Mouse (Mus musculus) erythroblast, embryonic 14.5 days (primary cell): ENCODE measurements around the gene Dnm3.

Source experiments
- GATA1 ChIP-seq: IDR thresholded peaks from 2 replicates; pipeline ENCODE4 v1.6.1; 2012; ENCODE audit warnings: low read length, inconsistent platforms, mixed read lengths
- TAL1 ChIP-seq: IDR thresholded peaks from 3 replicates; pipeline ENCODE4 v1.6.1; 2012; ENCODE audit warnings: low read length, inconsistent platforms, mixed read lengths

DNA sequence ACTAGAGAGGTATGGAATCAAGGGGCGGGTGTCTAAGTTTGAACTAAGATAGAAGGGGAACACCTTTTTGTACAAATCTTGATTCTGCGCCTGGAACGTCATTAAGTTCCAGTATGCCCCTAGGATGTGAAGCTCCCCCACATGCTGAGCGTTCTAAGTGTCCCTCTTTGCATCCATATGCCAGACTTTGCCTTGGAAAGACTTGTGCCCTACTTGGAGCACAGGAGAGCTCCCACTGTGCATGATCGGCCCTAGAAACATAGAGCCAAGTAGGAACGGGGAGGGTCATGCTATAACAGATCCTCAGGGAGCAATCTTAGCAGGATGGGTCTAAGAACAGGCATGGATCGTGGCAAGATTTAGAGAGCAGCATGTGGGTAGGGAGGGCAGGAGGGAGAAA, 395.1 kb downstream of the Dnm3 start:
- no peak for TF ChIP-seq TAL1
- TF ChIP-seq GATA1, result no peak
